Mouse (Mus musculus): ENCODE data around the gene Suv39h1.
A peak's percentile ranks its signal among the peaks of the same experiment; 100 is the strongest.
"Not testable (repeated sequence)": the region's sequence is repeated elsewhere in the genome, so short reads cannot be mapped to it uniquely, and the experiment has no call there.

Gene Suv39h1

GRCm38 (mm10) chrX:8074430-8075014 is at the start of gene Suv39h1:
Suv39h1 (minus strand) TSS chrX:8074760.
- DNase-seq (ENCODE audit: low spot score in 2 of 2), result peak; percentile 72 to 83

- DNase-seq (ENCODE audit: low spot score in 2 of 2), result no peak
Observed at GRCm38 (mm10) chrX:8123821-8124470, 49.4 kb upstream of the Suv39h1 start.

GRCm38 (mm10) chrX:8117264-8117663 is 42.7 kb upstream of the Suv39h1 start:
- DNase-seq (ENCODE audit: low spot score in 2 of 2), result no peak

- no peak for DNase-seq (ENCODE audit: low spot score in 2 of 2)
Observed at GRCm38 (mm10) chrX:8115275-8115674, 40.7 kb upstream of the Suv39h1 start.

- no peak for DNase-seq (ENCODE audit: low spot score in 2 of 2)
Observed at GRCm38 (mm10) chrX:8105019-8105418, 30.5 kb upstream of the Suv39h1 start.

GRCm38 (mm10) chrX:8102213-8102668 is 27.7 kb upstream of the Suv39h1 start:
- DNase-seq (ENCODE audit: low spot score in 2 of 2), result no peak

GRCm38 (mm10) chrX:8101017-8101416 is 26.5 kb upstream of the Suv39h1 start:
- DNase-seq (ENCODE audit: low spot score in 2 of 2), result peak; percentile 3 to 35

DNA sequence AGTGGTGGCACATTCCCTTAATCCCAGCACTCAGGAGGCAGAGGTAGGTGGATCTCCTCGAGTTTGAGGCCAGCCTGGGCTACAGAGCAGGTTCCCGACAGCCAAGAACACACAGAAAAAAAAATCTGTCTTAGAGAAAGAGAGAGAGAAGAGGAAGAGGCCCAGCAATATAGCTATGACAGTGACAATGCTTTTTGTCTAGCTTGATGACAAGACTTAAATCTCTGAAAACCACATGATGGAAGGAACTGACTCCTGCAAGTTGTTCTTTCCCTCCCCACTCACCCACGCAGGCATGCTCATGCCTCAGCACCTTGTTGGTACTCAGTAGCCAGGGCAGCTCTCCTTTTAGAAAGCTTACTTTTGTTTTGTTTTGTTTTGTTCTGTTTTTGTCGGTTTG is 24.9 kb upstream of the Suv39h1 start:
- no peak for DNase-seq (ENCODE audit: low spot score in 2 of 2)

- DNase-seq (ENCODE audit: low spot score in 2 of 2), result peak; percentile 91 to 92
Observed at GRCm38 (mm10) chrX:8096787-8097242, 22.3 kb upstream of the Suv39h1 start.

DNA sequence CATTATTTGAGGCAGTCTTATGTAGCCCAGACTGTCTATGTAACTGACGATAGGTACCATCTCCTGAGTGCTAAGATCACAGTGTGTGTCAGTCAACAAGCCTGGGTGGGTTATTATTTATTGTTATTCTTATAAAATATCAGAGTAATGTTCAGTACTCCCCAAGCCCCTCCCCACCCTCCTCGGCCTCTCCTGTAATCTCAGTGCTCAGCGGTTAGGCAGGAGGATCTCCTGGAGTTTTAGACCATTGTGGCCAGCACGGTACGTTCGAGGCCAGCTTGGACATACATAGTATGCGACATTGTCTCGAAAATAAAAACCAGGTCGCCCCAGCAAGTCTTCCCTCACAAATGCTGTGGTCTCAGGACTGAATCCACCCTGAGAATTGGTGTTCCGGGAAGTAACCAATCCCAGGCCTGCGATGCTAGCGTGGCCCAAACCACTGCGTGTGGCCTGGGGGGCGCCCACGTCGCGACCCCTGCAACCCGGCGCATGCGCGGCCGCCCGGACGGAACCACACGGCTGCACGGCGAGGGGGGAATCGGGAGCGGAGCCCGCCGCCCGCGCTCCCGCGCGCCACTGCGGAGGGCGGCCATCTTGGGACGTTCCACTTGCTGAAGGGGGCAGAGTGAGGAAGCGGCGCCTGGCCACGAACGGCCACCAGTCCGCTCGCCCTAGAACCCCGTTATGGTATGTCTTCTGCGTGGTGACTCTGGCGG is 21.7 kb upstream of the Suv39h1 start:
- peak; percentile 65 to 79 for DNase-seq (ENCODE audit: low spot score in 2 of 2)

- DNase-seq (ENCODE audit: low spot score in 2 of 2), result no peak
Observed at GRCm38 (mm10) chrX:8095546-8095945, 21.0 kb upstream of the Suv39h1 start.

GRCm38 (mm10) chrX:8090954-8091347 is 16.4 kb upstream of the Suv39h1 start:
- not testable (repeated sequence) for DNase-seq (ENCODE audit: low spot score in 2 of 2)

GRCm38 (mm10) chrX:8090346-8090953 is 15.9 kb upstream of the Suv39h1 start, which contains the start of gene Was:
Was (minus strand) TSS chrX:8090498.
- DNase-seq (ENCODE audit: low spot score in 2 of 2), result no peak

GRCm38 (mm10) chrX:8089746-8090145 is 15.2 kb upstream of the Suv39h1 start:
- DNase-seq (ENCODE audit: low spot score in 2 of 2), result no peak

DNA sequence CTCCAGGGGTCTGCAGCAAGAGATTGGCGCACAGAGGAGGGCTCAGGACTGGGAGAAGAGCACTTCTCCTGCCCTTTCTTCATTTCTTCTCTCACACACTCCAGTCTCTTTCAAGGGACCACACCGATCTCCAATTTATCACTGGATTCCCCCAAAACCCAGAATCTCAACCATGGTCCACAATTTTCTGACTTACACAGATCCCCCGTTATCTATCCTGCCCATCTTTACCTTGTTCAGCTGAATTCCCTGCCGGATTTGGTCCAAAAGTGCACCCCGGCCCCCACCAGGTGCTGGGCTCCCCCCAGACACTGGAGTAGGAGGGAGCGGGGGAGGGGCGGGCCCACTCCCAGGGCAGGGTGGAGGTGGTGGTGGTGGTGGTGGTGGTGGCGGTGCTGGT is 11.1 kb upstream of the Suv39h1 start:
- DNase-seq (ENCODE audit: low spot score in 2 of 2), result no peak

GRCm38 (mm10) chrX:8084771-8085259 is 10.3 kb upstream of the Suv39h1 start:
- no peak for DNase-seq (ENCODE audit: low spot score in 2 of 2)

DNA sequence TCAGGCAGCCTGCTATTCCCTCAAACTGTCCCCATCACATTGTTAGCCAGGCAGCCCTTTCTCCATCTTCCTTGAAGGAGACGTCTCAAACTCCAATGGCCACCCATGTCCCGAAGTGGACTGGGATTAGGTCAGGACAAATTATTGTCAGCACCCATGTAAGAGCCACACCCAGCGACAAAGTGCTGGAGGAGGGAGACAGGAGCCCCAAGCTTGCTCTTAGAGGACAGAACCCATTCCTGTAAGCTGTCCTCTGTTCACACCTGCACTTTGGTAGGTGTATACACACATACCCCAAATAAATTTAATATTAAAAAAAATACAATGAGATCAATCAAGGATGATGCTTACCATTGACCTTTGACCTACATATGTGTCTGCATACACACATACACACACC is 544 bp upstream of the Suv39h1 start:
- DNase-seq (ENCODE audit: low spot score in 2 of 2), result no peak

DNA sequence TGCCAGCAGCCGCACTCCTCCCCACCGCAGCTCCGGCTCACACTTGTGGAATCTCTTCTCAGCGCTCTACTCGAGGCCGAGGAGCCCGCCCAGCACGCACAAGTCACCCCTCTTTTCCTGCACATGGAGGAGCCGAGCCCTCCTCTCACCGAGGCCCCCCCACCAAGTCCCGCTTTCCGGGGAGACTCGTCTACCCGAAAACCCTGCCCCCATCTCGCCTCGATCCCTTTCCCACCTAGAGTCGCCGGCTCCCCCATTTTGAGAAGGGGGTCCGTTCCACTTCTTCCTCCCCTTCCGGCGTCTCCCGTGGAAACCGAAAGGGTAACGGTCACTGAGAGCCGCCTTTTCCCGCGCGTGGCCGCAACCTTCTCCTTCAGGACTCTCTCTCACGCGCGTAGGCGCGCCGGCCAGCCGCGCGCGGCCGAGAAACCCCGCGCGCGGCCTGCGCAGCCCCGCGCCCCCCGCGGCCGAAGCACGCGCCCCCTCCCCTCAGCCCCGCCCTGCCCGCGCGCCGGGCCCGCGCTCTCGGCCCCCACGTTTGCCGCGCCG is 605 bp downstream of the Suv39h1 start:
- DNase-seq (ENCODE audit: low spot score in 2 of 2), result no peak

DNA sequence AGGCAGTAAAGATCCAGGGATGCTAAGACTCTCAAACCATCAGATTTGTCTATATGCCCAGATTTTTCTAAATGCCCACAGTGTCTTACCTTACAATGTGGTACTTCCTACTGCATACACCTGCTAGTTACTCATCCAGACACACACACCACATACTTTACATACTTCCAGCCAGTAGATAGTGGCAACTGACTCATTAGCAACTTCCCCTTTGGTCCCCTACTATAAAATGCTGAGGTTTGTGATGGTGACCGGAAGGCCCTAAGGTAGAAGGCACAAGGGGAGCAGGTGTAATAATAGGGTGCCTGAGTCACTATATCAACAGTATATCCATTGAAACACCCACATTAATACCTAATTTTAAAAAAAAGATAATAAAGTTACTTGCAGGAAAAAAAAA is 5.4 kb downstream of the Suv39h1 start:
- no peak for DNase-seq (ENCODE audit: low spot score in 2 of 2)

- DNase-seq (ENCODE audit: low spot score in 2 of 2), result not testable (repeated sequence)
Observed at GRCm38 (mm10) chrX:8051044-8051781, 23.3 kb downstream of the Suv39h1 start.

DNA sequence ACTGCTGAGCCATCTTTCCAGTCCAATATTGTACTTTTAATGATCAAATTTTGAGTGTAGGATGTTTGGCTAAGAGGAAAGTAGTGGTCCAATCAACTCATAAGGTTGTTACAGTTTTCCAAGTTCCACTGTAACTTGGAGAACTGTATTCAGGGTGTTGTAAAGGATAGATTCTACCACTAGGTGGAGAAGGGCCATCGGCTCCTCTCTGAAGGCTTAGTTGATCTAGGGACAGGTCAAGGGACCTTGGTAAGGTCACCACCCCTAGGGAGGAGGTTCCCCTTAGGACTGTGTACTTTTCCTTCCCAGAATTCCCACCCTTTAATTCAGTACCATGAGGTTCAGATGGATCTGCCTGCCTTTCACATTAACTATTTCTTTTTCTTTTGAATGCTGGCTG is 41.6 kb downstream of the Suv39h1 start:
- DNase-seq (ENCODE audit: low spot score in 2 of 2), result no peak
